Mouse (Mus musculus): ENCODE measurements around the gene Npw. TPM values are rescaled to one million over a fixed set of nuclear protein-coding genes. Genes with fewer than 3 reads are reported as not detected.

Gene Npw
- polyA plus RNA-seq, 1 experiment from 2014 or later = 0.88 TPM

GRCm38 (mm10) chr17:24689251-24690081 is 31.2 kb upstream of the Npw start, which contains the start of gene Syngr3:
Gene Syngr3, minus strand, starts transcription at chr17:24689955.
- peak; percentile 59 for DNase-seq (ENCODE audit: low spot score)
- Histone ChIP-seq H3K9me3 (replicated peaks) (no peaks in the 10 kb centered on the region), H3K4me3 (peak within 1 kb of the TSS; percentile 81), H3K27me3 (ENCODE audit: low read depth, poor library complexity, severe bottlenecking) (peaks cover 64% of the 10 kb centered on the region), H3K4me1 (peaks cover 31% of the 10 kb centered on the region), H3K27ac (peak within 1 kb of the TSS; percentile 73; the same call in 1 of the 2 replicates), H3K36me3 (peaks cover 22% of the 10 kb centered on the region)
- WGBS = 1% methylated on average over 54 of the region's 55 CpGs

GRCm38 (mm10) chr17:24687599-24687998 is 29.3 kb upstream of the Npw start:
- H3K4me1 ChIP-seq = peaks cover 26% of the 10 kb centered on the region
- no peaks in the 10 kb centered on the region for H3K9me3 ChIP-seq (replicated peaks)
- H3K27ac ChIP-seq = no peak overlapping the region
- no peak for DNase-seq (ENCODE audit: low spot score)
- 20% methylated on average over 23 of the region's 23 CpGs for WGBS
- H3K27me3 ChIP-seq (ENCODE audit: low read depth, poor library complexity, severe bottlenecking) = peaks cover 64% of the 10 kb centered on the region
- H3K4me3 ChIP-seq = peak overlapping the region; percentile 46
- H3K36me3 ChIP-seq = peaks cover 9% of the 10 kb centered on the region

- peak overlapping the region; percentile 46 for H3K4me3 ChIP-seq
- peaks cover 61% of the 10 kb centered on the region for H3K27me3 ChIP-seq (ENCODE audit: low read depth, poor library complexity, severe bottlenecking)
- H3K9me3 ChIP-seq (replicated peaks) = no peaks in the 10 kb centered on the region
- WGBS = 3% methylated on average over 25 of the region's 25 CpGs
- peak; percentile 57 for DNase-seq (ENCODE audit: low spot score)
- peaks cover 26% of the 10 kb centered on the region for H3K4me1 ChIP-seq
- H3K36me3 ChIP-seq = peaks cover 9% of the 10 kb centered on the region
- no peak overlapping the region for H3K27ac ChIP-seq
Measured at GRCm38 (mm10) chr17:24687146-24687595, 28.9 kb upstream of the Npw start.

- 25% methylated on average over 16 of the region's 16 CpGs for WGBS
- peak; percentile 54 for DNase-seq (ENCODE audit: low spot score)
- peaks cover 26% of the 10 kb centered on the region for H3K4me1 ChIP-seq
- H3K27me3 ChIP-seq (ENCODE audit: low read depth, poor library complexity, severe bottlenecking) = peaks cover 54% of the 10 kb centered on the region
- no peak overlapping the region for H3K27ac ChIP-seq
- H3K36me3 ChIP-seq = peaks cover 12% of the 10 kb centered on the region
- H3K9me3 ChIP-seq (replicated peaks) = no peaks in the 10 kb centered on the region
- H3K4me3 ChIP-seq = peak overlapping the region; percentile 29
Measured at GRCm38 (mm10) chr17:24686514-24686913, 28.3 kb upstream of the Npw start.

- Histone ChIP-seq H3K36me3 (peaks cover 80% of the 10 kb centered on the region), H3K27ac (no peak overlapping the region), H3K9me3 (replicated peaks) (no peaks in the 10 kb centered on the region), H3K4me1 (peaks cover 21% of the 10 kb centered on the region), H3K27me3 (ENCODE audit: low read depth, poor library complexity, severe bottlenecking) (no peaks in the 10 kb centered on the region), H3K4me3 (no peak overlapping the region)
- no peak for DNase-seq (ENCODE audit: low spot score)
- 89% methylated on average over 24 of the region's 24 CpGs for WGBS
Measured at GRCm38 (mm10) chr17:24677500-24678080, 19.3 kb upstream of the Npw start.

GRCm38 (mm10) chr17:24676877-24677276 is 18.6 kb upstream of the Npw start:
- no peak overlapping the region for H3K27ac ChIP-seq
- peaks cover 73% of the 10 kb centered on the region for H3K36me3 ChIP-seq
- 97% methylated on average over 5 of the region's 5 CpGs for WGBS
- no peak for DNase-seq (ENCODE audit: low spot score)
- H3K27me3 ChIP-seq (ENCODE audit: low read depth, poor library complexity, severe bottlenecking) = no peaks in the 10 kb centered on the region
- no peak overlapping the region for H3K4me3 ChIP-seq
- no peaks in the 10 kb centered on the region for H3K9me3 ChIP-seq (replicated peaks)
- peaks cover 28% of the 10 kb centered on the region for H3K4me1 ChIP-seq

GRCm38 (mm10) chr17:24676187-24676586 is 17.9 kb upstream of the Npw start:
- H3K4me1 ChIP-seq = peaks cover 35% of the 10 kb centered on the region
- peaks cover 66% of the 10 kb centered on the region for H3K36me3 ChIP-seq
- peak; percentile 77 for DNase-seq (ENCODE audit: low spot score)
- 80% methylated on average over 2 of the region's 2 CpGs for WGBS
- no peak overlapping the region for H3K4me3 ChIP-seq
- H3K27me3 ChIP-seq (ENCODE audit: low read depth, poor library complexity, severe bottlenecking) = no peaks in the 10 kb centered on the region
- no peaks in the 10 kb centered on the region for H3K9me3 ChIP-seq (replicated peaks)
- no peak overlapping the region for H3K27ac ChIP-seq

GRCm38 (mm10) chr17:24674277-24674676 is 16.0 kb upstream of the Npw start:
- H3K9me3 ChIP-seq (replicated peaks) = no peaks in the 10 kb centered on the region
- 91% methylated on average over 7 of the region's 7 CpGs for WGBS
- no peak for DNase-seq (ENCODE audit: low spot score)

GRCm38 (mm10) chr17:24672141-24672540 is 13.9 kb upstream of the Npw start:
- no peaks in the 10 kb centered on the region for H3K9me3 ChIP-seq (replicated peaks)
- H3K4me3 ChIP-seq = peak overlapping the region; percentile 99; the same call in 1 of the 2 replicates
- no peak overlapping the region for H3K27ac ChIP-seq
- peaks cover 25% of the 10 kb centered on the region for H3K36me3 ChIP-seq
- no peaks in the 10 kb centered on the region for H3K27me3 ChIP-seq (ENCODE audit: low read depth, poor library complexity, severe bottlenecking)
- DNase-seq (ENCODE audit: low spot score) = no peak
- 25% methylated on average over 5 of the region's 5 CpGs for WGBS
- peaks cover 62% of the 10 kb centered on the region for H3K4me1 ChIP-seq

More at GRCm38 (mm10) chr17:24674277-24674676, 16.0 kb upstream of the Npw start:
- peaks cover 53% of the 10 kb centered on the region for H3K4me1 ChIP-seq
- H3K4me3 ChIP-seq = no peak overlapping the region
- H3K36me3 ChIP-seq = peaks cover 47% of the 10 kb centered on the region
- no peak overlapping the region for H3K27ac ChIP-seq
- no peaks in the 10 kb centered on the region for H3K27me3 ChIP-seq (ENCODE audit: low read depth, poor library complexity, severe bottlenecking)

- peak overlapping the region; percentile 99; the same call in 1 of the 2 replicates for H3K4me3 ChIP-seq
- WGBS = 78% methylated on average over 5 of the region's 5 CpGs
Measured at GRCm38 (mm10) chr17:24671346-24671745, 13.1 kb upstream of the Npw start.

GRCm38 (mm10) chr17:24670246-24670844 is 12.1 kb upstream of the Npw start:
- Histone ChIP-seq H3K4me3 (peak overlapping the region; percentile 99), H3K9me3 (replicated peaks) (no peaks in the 10 kb centered on the region), H3K4me1 (peaks cover 58% of the 10 kb centered on the region), H3K36me3 (peaks cover 16% of the 10 kb centered on the region), H3K27me3 (ENCODE audit: low read depth, poor library complexity, severe bottlenecking) (no peaks in the 10 kb centered on the region), H3K27ac (peak overlapping the region; percentile 95)
- 15% methylated on average over 8 of the region's 8 CpGs for WGBS
- DNase-seq (ENCODE audit: low spot score) = no peak

More at GRCm38 (mm10) chr17:24671346-24671745, 13.1 kb upstream of the Npw start:
- Histone ChIP-seq H3K9me3 (replicated peaks) (no peaks in the 10 kb centered on the region), H3K4me1 (peaks cover 62% of the 10 kb centered on the region), H3K27ac (no peak overlapping the region), H3K36me3 (peaks cover 17% of the 10 kb centered on the region), H3K27me3 (ENCODE audit: low read depth, poor library complexity, severe bottlenecking) (no peaks in the 10 kb centered on the region)
- DNase-seq (ENCODE audit: low spot score) = no peak

GRCm38 (mm10) chr17:24669545-24670245 is 11.4 kb upstream of the Npw start, which contains the start of gene Zfp598:
Gene Zfp598, plus strand, starts transcription at chr17:24669687.
- under 1% methylated on average over 80 of the region's 80 CpGs for WGBS
- H3K36me3 ChIP-seq = peaks cover 16% of the 10 kb centered on the region
- peak within 1 kb of the TSS; percentile 95 for H3K27ac ChIP-seq
- peak within 1 kb of the TSS; percentile 99 for H3K4me3 ChIP-seq
- no peaks in the 10 kb centered on the region for H3K27me3 ChIP-seq (ENCODE audit: low read depth, poor library complexity, severe bottlenecking)
- peak; percentile 98 for DNase-seq (ENCODE audit: low spot score)
- H3K4me1 ChIP-seq = peaks cover 56% of the 10 kb centered on the region
- H3K9me3 ChIP-seq (replicated peaks) = no peaks in the 10 kb centered on the region

Measured in limb, embryonic 10.5 days (tissue).